In the genomic region with DNA sequence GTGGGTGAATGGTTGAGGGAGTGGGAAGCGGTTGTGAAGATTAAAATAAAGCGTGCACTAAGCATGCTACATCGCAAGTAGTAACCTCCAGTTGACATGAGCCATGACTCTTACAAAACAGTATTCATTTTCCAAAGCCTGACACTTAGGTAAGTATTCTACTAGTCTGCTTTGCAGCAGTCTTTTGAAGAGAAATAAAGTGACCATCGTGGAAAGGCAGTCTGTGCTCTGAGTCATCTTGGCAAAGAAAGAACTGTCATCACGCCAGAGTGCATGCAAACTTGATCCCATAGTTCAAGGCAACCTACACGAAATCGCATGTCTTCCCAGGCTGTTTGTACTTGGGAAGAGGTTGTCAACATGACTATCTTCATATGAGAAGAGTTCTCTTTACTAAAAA, we compare ENCODE assay signal across 16 mouse cellular contexts.
DNase-seq lines count a peak whose midpoint lies in the region; ATAC-seq and TF ChIP-seq lines count a peak whose summit lies in the region.
"Had no signal": no experiment of that assay in that cellular context is flagged by ENCODE, and none has a peak within 500 bp of the region (broad histone marks: within the 10 kb centered on the region; RNA-seq: fewer than 3 reads in every experiment).

No protein-coding gene starts in this region.

- 70% methylated on average over 7 of the region's 7 CpGs for WGBS in heart, embryonic 10.5 days
- 92% methylated on average over 7 of the region's 7 CpGs for WGBS in hindbrain, embryonic 11.5 days
- 87% methylated on average over 7 of the region's 7 CpGs for WGBS in intestine, embryonic 15.5 days

- POLR2A ChIA-PET in Patski (lab: Charles Lee) = no interaction called here

- no peak for ATAC-seq in Patski
- ATAC-seq in hindbrain, embryonic 11.5 days (ENCODE audit: low FRiP score) = no peak
- ATAC-seq in intestine, embryonic 15.5 days = no peak
- ATAC-seq: CD4-positive, CD25-positive, alpha-beta regulatory T cell, adult 4 months; inflammation-experienced regulatory T-cells, adult 6 months had no signal

- H3K4me2 ChIP-seq in hindbrain, embryonic 11.5 days (replicated peaks; ENCODE audit: low read depth, low read length) = no peak overlapping the region
- H3K4me2 ChIP-seq in intestine, embryonic 15.5 days (replicated peaks) = no peak overlapping the region
- H3K4me2 ChIP-seq: kidney, embryonic 15.5 days; limb, embryonic 12.5 days; liver, embryonic 15.5 days; midbrain, embryonic 12.5 days had no signal

- CTCF ChIA-PET in Patski (lab: Charles Lee) = no interaction called here

- no peak overlapping the region for H3K9ac ChIP-seq in hindbrain, embryonic 11.5 days (ENCODE audit: low read depth, low read length)
- H3K9ac ChIP-seq in intestine, embryonic 15.5 days = no peak overlapping the region
- H3K9ac ChIP-seq: kidney, embryonic 15.5 days; limb, embryonic 12.5 days; liver, embryonic 15.5 days; midbrain, embryonic 12.5 days had no signal

- H3K27ac ChIP-seq in heart, embryonic 10.5 days = no peak overlapping the region
- H3K27ac ChIP-seq in hindbrain, embryonic 11.5 days (ENCODE audit: low read depth, low read length) = no peak overlapping the region
- H3K27ac ChIP-seq in intestine, embryonic 15.5 days = no peak overlapping the region
- H3K27ac ChIP-seq: hindbrain, embryonic 10.5 days; kidney, embryonic 15.5 days; limb, embryonic 12.5 days; liver, embryonic 15.5 days; midbrain, embryonic 12.5 days had no signal

- H3K4me3 ChIP-seq in heart, embryonic 10.5 days = no peak overlapping the region
- no peak overlapping the region for H3K4me3 ChIP-seq in hindbrain, embryonic 11.5 days (ENCODE audit: low read depth, low read length)
- no peak overlapping the region for H3K4me3 ChIP-seq in intestine, embryonic 15.5 days (replicated peaks)
- H3K4me3 ChIP-seq: hindbrain, embryonic 10.5 days; kidney, embryonic 15.5 days; limb, embryonic 12.5 days; liver, embryonic 15.5 days; midbrain, embryonic 12.5 days had no signal

- H3K27me3 ChIP-seq in heart, embryonic 10.5 days (ENCODE audit: insufficient read depth, poor library complexity, severe bottlenecking) = no peaks in the 10 kb centered on the region
- no peaks in the 10 kb centered on the region for H3K27me3 ChIP-seq in Patski
- H3K27me3 ChIP-seq in hindbrain, embryonic 11.5 days (ENCODE audit: control insufficient read depth, insufficient read depth, low read length) = no peaks in the 10 kb centered on the region
- H3K27me3 ChIP-seq in intestine, embryonic 15.5 days (replicated peaks) = no peaks in the 10 kb centered on the region
- H3K27me3 ChIP-seq: kidney, embryonic 15.5 days; limb, embryonic 12.5 days; liver, embryonic 15.5 days; midbrain, embryonic 12.5 days had no signal

- DNase-seq in heart, adult 8-10 months (ENCODE audit: low spot score) = peak; percentile 47
- no peak for DNase-seq in heart, embryonic 10.5 days (ENCODE audit: low spot score)
- DNase-seq in Patski (ENCODE audit: low read depth, low spot score) = peak; percentile 20
- DNase-seq in brain, adult 2 months (ENCODE audit: low read depth, low spot score) = peak; percentile 29
- DNase-seq in telencephalon, adult 2 months (ENCODE audit: low read depth, low spot score) = peak; percentile 19
- no peak for DNase-seq in hindbrain, embryonic 11.5 days (ENCODE audit: low spot score)
- DNase-seq: lung, postnatal 14 days; right cerebral cortex, postnatal 25 days had no signal

- no peak for TF ChIP-seq CTCF in Patski (IDR thresholded peaks at IDR 0.05)

- no peaks in the 10 kb centered on the region for H3K36me3 ChIP-seq in heart, embryonic 10.5 days
- H3K36me3 ChIP-seq in hindbrain, embryonic 11.5 days (ENCODE audit: control insufficient read depth, insufficient read depth, low read length) = no peaks in the 10 kb centered on the region
- no peaks in the 10 kb centered on the region for H3K36me3 ChIP-seq in intestine, embryonic 15.5 days
- H3K36me3 ChIP-seq: hindbrain, embryonic 10.5 days; kidney, embryonic 15.5 days; limb, embryonic 12.5 days; liver, embryonic 15.5 days; midbrain, embryonic 12.5 days had no signal

- no peaks in the 10 kb centered on the region for H3K9me3 ChIP-seq in heart, embryonic 10.5 days
- H3K9me3 ChIP-seq in hindbrain, embryonic 11.5 days (ENCODE audit: control insufficient read depth, low read length) = no peaks in the 10 kb centered on the region
- H3K9me3 ChIP-seq in intestine, embryonic 15.5 days = no peaks in the 10 kb centered on the region
- H3K9me3 ChIP-seq: hindbrain, embryonic 10.5 days; kidney, embryonic 15.5 days; limb, embryonic 12.5 days; liver, embryonic 15.5 days; midbrain, embryonic 12.5 days had no signal

- no peaks in the 10 kb centered on the region for H3K4me1 ChIP-seq in heart, embryonic 10.5 days
- no peaks in the 10 kb centered on the region for H3K4me1 ChIP-seq in hindbrain, embryonic 11.5 days (replicated peaks; ENCODE audit: control insufficient read depth, insufficient read depth, low read length)
- H3K4me1 ChIP-seq in intestine, embryonic 15.5 days (replicated peaks) = no peaks in the 10 kb centered on the region
- H3K4me1 ChIP-seq: limb, embryonic 12.5 days; liver, embryonic 15.5 days; midbrain, embryonic 12.5 days had no signal

- in situ Hi-C loops in Patski (cut with MboI; ENCODE audit: low pct_unique_long_range_greater_than_20kb) = no loop called here

Comparison
In these comparisons a context has a peak if more than half of its experiments do, and no peak if none do; other contexts are left out.
1. DNase-seq: peak in heart, adult 8-10 months (single experiment), Patski (single experiment), brain, adult 2 months (single experiment) and telencephalon, adult 2 months (single experiment); none in heart, embryonic 10.5 days (single experiment) and hindbrain, embryonic 11.5 days (single experiment).